Mouse (Mus musculus): ENCODE results near the gene Il23r.
A peak's percentile ranks its signal among the peaks of the same experiment; 100 is the strongest.
"Not testable (repeated sequence)": the region's sequence is repeated elsewhere in the genome, so short reads cannot be mapped to it uniquely, and the experiment has no call there.

Il23r gene

GRCm38 (mm10) chr6:67491755-67492154 is at the start of gene Il23r:
TSS of gene Il23r (minus strand) at chr6:67491855.
- DNase-seq (ENCODE audit: low read depth) = no peak

- no peak for DNase-seq (ENCODE audit: low read depth)
These were observed 44.1 kb upstream of the Il23r start, which contains the start of gene Tacstd2 for GRCm38 (mm10) chr6:67535777-67536054. TSS of gene Tacstd2 (minus strand) at chr6:67535796.

DNA sequence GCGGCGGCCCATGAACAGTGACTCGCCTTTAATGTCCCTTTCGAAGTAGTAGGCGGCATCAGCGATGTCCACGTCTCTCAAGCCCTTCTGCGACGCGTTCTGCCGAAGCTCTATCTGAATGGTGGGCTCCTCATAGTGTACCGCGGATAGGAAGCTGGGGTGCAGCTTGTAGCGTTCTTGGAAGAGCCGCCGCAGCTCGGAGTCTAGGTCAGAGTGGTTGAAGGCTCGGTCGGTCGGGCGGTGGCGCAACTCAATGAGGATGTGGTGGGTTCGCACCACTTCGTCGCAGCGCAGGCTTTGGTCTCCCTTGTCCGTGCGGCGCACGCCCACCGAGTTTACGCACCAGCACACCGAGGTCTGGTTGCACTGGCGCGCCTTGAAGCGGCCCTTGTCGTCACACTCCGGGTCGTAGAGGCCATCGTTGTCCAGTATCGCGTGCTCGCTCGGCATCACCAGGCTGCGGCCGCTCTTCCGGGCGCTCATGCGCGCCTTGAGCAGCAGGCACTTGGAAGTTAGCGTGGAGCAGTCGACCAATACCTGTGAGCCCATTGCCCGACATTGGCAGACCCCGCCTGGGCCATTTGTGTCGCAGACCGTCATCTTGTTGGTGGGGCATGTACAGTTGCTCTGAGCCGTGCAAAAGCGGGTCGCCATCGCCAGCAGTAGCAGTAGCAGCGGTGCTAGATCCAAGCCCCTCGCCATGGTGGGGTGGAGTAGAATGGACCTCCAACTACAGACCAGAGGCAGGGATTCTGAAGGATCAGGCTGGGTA is 43.5 kb upstream of the Il23r start:
- DNase-seq (ENCODE audit: low read depth) = no peak

DNA sequence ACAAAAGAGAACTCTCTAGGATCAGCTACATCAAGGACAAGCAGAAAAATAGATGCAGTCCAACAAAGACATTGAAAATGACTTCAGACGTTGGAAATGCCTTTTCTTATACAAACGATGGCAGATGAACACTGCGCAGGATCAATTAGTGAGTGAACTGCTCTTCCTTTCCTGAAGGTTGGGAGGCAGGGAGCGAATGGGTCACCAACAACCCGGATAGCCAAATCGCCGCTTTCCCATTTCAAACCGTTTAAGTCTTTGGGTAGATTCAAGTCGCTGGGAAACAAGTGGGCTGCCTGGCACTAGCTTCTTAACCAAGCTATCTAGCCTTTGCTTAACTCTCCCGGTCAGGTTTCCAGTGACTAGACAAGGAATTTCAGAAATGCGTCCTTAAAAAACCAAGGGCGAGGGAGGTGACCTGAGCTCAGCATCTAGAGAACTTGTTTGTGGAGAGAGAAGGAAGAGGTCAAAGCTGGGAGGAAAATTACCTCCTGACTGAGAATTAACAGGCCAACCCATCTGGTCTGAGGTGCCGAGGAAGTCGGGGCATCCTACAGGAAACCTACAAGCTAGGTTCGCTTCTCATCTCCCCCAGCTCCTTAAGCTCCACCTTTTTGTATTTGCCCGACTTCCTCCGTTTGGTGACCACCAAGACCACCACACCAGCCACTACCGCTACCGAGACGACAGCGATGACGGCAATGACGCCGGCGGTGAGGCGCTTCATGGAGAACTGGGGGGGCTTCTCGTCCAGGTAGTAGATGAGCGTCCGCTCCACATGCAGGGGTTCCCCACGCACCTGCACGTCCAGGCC is 42.7 kb upstream of the Il23r start:
- DNase-seq (ENCODE audit: low read depth) = no peak

DNA sequence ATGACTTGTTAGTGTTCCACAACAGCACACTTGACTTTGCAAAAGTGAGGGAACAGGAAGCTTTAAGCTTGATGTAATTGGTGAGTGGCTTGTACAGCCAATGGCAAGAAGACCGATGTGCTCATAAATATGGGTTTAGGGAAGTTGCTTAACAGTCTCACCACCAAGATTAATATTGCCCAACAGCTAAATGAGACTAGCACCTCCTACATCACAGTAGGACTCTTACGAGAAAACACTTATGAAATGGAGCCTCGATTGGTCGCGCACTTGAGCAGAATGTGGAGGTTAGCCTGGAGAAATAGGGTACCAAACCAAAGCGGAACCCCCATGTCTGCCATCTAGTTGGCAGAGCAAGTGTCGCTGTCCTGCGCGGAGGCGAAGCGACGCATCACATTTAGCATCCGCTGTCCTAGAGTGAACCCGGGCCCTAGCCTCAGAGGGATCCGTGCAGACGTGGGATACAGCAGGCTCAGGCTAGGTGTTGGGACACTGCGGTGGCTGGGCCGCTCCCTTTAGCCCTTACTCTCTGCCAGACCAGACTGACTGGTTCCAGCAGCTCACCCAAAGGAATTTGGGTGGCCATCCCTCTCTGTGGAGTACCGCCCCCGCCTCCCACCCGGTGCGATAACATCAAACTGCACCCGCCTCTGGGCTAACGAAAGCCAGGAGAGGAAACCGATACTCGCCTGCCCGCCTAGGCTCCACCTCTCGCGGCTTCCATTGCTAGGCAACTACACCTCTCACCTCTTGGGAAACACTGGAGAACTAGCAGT is 41.2 kb upstream of the Il23r start:
- DNase-seq (ENCODE audit: low read depth) = peak; percentile 54

GRCm38 (mm10) chr6:67531822-67532162 is 40.1 kb upstream of the Il23r start:
- no peak for DNase-seq (ENCODE audit: low read depth)

GRCm38 (mm10) chr6:67530992-67531821 is 39.6 kb upstream of the Il23r start:
- peak; percentile 35 for DNase-seq (ENCODE audit: low read depth)

DNA sequence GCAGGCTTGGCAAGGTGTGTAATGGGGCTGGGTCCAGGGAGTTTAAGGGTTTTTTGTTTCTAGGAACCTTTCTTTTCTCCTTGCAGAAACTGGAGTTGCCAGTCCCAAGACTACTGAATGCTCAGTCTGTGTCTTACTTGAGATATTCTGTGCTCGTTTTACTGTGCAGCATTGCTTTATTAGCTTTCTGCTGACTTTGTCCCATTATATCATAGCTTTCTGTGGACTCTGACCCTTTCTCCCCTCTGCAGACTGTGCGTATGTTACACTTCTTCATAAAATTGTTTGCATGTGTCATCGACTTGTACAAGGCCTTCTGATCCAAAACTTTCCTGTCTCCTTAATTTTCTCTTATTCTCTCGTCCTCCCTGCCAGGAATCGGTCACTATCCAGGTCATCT is 34.7 kb upstream of the Il23r start:
- DNase-seq (ENCODE audit: low read depth) = no peak

DNA sequence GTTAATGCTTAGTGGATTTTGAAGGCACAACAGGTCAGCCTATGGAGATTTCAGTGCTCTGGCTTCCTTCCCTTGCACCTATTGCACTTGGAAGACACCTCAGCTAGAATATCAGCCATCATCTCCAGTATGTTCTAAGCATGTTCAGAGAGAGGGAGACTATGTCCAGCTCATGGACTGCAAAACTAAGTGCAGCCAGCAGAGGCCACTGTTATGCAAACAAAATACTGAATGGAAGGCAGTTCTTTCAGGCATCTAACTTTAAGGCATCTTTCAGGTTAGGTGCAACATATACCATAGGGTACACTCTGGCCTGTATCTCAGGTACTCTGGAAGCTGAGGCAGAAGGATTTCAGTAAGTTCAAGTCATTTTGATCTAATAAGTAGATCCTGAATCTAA is 19.1 kb upstream of the Il23r start:
- peak; percentile 32 for DNase-seq (ENCODE audit: low read depth)

DNA sequence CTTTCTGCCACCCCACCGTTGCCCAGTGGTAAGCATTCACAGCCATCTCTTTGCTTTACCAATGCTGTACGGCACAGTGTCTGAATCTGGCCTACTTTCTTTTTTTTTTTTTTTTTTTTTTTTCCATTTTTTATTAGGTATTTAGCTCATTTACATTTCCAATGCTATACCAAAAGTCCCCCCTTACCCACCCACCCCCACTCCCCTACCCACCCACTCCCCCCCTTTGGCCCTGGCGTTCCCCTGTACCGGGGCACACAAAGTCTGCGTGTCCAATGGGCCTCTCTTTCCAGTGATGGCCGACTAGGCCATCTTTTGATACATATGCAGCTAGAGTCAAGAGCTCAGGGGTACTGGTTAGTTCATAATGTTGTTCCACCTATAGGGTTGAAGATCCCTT is 10.3 kb upstream of the Il23r start:
- not testable (repeated sequence) for DNase-seq (ENCODE audit: low read depth)

DNA sequence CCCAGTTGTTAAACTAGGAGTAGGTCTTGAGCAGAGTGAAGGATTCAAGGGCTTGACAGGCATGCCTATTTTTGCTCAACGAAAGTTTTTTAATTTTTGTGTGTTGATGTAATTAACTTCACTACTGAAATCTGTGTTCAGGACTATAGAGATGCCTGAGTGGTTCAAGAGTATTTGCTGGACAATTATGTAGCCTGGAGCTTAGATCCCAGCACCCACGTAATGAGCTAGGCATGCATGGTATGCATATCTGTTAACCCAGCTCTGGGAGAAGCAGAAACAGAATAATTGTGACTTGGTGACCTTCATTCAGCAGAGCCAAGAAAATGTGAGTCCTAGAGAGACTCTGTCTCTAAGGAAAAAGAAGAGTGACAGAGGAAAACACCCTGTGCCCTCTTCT is 10.6 kb downstream of the Il23r start:
- no peak for DNase-seq (ENCODE audit: low read depth)

GRCm38 (mm10) chr6:67471242-67471641 is 20.4 kb downstream of the Il23r start:
- no peak for DNase-seq (ENCODE audit: low read depth)

DNA sequence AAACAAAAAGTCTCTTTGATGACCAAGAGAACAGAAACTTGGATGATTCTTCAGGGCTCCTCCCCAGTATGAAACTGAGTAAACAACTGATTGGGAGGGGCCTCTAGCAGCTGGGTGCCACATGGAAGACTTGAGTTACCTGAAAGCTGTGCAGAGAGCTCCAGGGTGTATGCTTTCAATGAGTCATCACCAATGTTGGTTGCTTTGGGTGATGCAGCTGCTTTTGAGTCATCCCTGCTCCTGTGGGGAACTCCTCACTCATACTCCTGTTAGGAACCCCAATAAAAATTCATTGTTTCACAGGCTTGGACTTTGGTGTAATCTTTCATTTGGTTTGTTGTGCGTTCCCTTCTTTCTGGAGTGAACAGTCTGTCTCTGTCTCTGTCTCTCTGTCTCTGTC is 32.2 kb downstream of the Il23r start:
- DNase-seq (ENCODE audit: low read depth) = peak; percentile 11

DNA sequence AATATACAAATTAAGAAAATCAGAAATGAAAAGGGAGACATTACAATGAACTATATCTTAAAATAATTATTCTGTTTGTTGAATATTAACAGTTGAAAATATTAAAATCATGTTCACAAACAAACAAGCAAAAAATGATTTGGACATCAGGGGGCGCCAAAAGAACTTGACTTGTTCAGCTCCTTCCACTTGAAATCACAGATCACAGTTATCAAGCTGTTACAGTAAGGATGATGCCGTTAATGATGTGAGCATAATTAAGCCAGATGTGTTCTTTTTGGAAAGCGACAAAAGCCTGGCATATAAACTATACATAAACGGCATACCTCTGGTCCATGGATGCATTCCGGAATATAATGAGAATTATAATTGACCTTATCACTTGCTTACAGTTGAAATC is 40.3 kb downstream of the Il23r start:
- DNase-seq (ENCODE audit: low read depth) = peak; percentile 50

GRCm38 (mm10) chr6:67445866-67446265 is 45.8 kb downstream of the Il23r start:
- DNase-seq (ENCODE audit: low read depth) = peak; percentile 51

GRCm38 (mm10) chr6:67443124-67443523 is 48.5 kb downstream of the Il23r start:
- DNase-seq (ENCODE audit: low read depth) = no peak

- DNase-seq (ENCODE audit: low read depth) = no peak
These were observed 53.8 kb downstream of the Il23r start for GRCm38 (mm10) chr6:67437814-67438385.

GRCm38 (mm10) chr6:67437028-67437427 is 54.6 kb downstream of the Il23r start:
- DNase-seq (ENCODE audit: low read depth) = no peak

GRCm38 (mm10) chr6:67436295-67436694 is 55.4 kb downstream of the Il23r start:
- DNase-seq (ENCODE audit: low read depth) = peak; percentile 25

- no peak for DNase-seq (ENCODE audit: low read depth)
These were observed 55.9 kb downstream of the Il23r start for GRCm38 (mm10) chr6:67435711-67436110.

- no peak for DNase-seq (ENCODE audit: low read depth)
These were observed 56.8 kb downstream of the Il23r start for GRCm38 (mm10) chr6:67434755-67435452.
